Mouse (Mus musculus): Measurements from ENCODE around the gene Rab42.
A peak's percentile ranks its signal among the peaks of the same experiment; 100 is the strongest.
"Not testable (repeated sequence)": the region's sequence is repeated elsewhere in the genome, so short reads cannot be mapped to it uniquely, and the experiment has no call there.

Gene Rab42

DNA sequence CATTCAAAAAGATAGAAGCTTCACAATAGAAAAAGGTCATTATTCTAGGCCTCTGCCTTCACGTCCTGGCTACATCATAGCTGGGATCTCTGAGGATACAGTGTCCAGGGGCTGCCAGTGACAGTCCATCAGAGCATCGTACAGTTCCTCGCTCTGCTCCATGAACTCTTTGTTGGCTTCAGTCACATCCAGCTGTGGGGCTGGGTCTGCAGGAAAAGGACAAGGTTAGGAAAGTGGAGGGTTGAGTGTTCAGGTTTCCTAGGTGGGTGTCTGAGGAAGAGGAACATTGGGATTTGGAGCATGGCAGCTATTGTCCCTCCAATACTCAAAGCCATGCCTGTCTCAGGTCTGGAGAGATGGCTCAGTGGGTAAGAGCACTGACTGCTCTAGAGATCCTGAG is 8.6 kb upstream of the Rab42 start:
- DNase-seq (ENCODE audit: inconsistent ontology term), result no peak

- DNase-seq (ENCODE audit: inconsistent ontology term), result no peak
Measured at GRCm38 (mm10) chr4:132311209-132311608, 8.0 kb upstream of the Rab42 start.

- peak; percentile 17 for DNase-seq (ENCODE audit: inconsistent ontology term)
Measured at GRCm38 (mm10) chr4:132309849-132310472, 6.8 kb upstream of the Rab42 start.

DNA sequence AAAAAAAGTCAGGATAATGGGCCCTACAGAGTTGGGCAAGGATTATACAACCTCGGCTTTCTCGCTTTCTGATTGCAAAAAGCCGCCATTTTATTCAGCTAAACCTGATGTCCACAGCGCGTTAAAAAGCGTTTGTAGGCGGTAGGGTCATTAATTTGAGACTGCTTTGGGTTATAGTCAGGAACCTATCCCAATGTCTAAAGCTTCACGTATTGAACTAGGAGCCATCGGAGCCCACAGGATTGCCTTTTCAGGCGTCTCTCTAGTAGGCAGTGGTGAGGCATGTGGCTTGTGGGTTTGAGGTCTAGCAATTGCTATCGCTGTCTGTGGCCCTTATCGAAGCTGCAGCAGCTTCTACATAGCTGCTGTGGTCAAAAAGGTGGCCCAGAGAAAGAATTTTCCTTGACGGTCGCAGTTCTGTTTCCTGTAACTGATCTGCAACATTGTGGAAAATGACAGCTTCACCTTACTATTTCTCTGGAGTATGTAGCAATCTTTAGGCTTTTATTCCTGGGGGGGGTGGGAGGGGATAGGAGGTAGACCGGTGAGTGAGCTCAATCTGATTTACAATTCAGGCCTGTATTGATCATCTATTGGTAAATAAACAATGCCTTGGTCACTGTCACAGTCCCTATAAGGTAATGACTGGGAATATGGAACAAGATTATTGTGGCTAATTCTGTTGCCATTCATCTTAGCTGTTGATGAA is 6.1 kb upstream of the Rab42 start:
- peak; percentile 22 for DNase-seq (ENCODE audit: inconsistent ontology term)

- DNase-seq (ENCODE audit: inconsistent ontology term), result peak; percentile 88
Measured at GRCm38 (mm10) chr4:132308437-132309139, 5.4 kb upstream of the Rab42 start.

- DNase-seq (ENCODE audit: inconsistent ontology term), result no peak
Measured at GRCm38 (mm10) chr4:132306004-132306403, 2.8 kb upstream of the Rab42 start.

- DNase-seq (ENCODE audit: inconsistent ontology term), result no peak
Measured at GRCm38 (mm10) chr4:132305276-132305675, 2.1 kb upstream of the Rab42 start.

GRCm38 (mm10) chr4:132303484-132303883 is 299 bp upstream of the Rab42 start:
- DNase-seq (ENCODE audit: inconsistent ontology term), result not testable (repeated sequence)

- DNase-seq (ENCODE audit: inconsistent ontology term), result no peak
Measured at GRCm38 (mm10) chr4:132301965-132302938, 933 bp downstream of the Rab42 start.

DNA sequence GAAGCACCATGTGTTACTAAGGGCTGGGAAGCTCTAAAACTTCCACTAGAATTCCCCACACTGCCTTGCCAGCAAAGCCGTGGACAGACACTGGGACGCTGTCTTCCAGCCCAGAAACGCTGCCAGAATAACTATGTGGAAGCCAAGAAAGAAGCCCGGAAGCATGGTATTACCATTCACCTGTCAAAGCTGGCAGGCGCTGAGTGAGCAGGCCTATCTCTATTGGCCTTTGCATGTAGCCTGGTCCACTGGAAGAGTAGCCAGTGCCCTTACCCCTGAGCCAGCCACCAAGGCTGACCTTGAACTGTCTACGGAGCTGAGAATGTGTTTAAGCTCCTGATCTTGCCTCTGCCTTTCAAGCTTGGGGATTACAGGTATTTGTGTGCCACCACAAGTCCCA is 1.7 kb downstream of the Rab42 start:
- DNase-seq (ENCODE audit: inconsistent ontology term), result no peak

DNA sequence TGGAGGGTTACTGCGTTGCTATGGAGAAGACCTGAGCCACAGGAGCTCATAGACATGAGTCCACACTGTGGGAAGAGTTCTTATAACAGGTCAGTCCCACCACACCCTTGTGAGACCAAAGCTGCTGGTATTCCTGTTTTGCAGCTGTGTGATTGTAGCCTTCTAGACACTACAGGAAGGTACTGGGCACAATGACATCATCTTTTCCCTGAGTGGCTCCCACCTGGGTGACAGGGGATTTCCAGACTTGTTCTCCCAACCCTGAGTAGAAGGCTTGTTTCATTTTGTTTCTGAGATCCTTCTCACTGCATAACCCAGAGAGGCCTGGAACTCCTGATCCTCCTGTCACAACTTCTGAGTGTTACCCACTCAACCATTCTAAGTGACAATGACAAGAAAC is 3.3 kb downstream of the Rab42 start:
- DNase-seq (ENCODE audit: inconsistent ontology term), result no peak

DNA sequence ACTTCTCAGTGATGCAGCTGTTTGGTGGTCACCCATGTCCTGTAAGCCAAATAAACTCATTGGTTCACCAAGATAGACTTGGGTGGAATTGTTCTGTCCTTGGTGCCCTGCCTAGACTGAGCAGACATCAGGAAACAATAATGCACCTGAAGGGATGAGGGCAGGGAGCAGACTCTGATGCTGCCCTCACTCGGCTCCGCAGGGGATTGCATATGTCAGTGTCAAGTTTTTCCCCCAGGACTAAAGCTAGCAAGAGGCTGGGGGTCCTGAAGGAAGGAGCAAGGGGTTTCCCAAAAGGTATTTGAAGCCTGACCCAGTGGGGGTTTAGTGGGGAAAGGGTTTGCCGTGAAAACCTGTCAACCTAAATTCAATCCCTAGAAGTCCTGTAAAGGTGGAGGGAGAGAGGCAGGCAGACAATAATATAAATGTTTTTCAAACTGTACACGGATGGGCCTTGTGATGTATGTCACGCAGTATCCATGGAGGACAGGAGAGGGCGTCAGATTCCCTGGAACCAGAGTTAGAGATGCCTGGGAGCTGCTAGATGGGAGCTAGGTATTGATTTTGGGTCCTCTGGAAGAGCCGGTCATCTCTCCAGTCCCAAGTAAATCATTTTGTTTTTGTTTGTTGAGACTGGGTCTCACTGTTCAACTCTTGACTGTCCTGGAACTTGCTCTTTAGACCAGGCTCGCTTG is 7.3 kb downstream of the Rab42 start:
- DNase-seq (ENCODE audit: inconsistent ontology term), result no peak

- no peak for DNase-seq (ENCODE audit: inconsistent ontology term)
Measured at GRCm38 (mm10) chr4:132293682-132294240, 9.4 kb downstream of the Rab42 start.

- peak; percentile 26 for DNase-seq (ENCODE audit: inconsistent ontology term)
Measured at GRCm38 (mm10) chr4:132292988-132293387, 10.2 kb downstream of the Rab42 start.

DNA sequence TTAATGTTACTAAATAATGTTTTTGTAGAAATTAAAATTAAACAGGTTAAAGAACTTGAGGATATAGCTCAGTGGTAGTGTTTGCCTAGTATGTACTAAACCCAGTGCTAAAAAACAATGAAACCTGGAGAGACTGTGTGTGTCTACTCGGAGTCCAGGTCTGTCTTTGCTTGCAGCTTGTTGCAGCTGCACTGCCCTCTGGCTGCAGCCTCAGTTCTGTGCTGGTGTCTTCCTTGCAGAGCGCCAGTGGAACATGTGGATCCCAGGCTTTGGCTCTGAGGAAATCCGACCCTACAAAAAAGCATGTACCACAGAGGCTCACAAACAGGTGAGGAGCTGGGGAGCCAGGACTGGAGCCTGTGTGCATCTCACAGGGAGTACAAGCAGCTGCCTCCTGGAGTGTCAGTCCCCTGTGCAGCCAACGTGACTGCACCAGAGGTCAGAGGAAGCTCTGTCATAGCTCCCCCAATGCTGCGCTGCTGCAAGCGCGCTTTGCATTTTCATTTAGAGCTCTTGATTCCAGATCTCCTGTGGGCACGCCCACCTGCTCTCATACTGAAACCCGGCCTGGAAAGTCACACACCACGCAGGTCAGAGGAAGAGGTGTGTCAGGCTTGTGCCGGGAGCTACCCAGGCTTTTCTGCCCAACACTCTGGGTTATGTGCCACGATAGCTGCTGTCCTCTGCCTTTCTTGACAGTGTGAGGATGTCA is 11.4 kb downstream of the Rab42 start:
- DNase-seq (ENCODE audit: inconsistent ontology term), result no peak

GRCm38 (mm10) chr4:132291056-132291455 is 12.1 kb downstream of the Rab42 start:
- no peak for DNase-seq (ENCODE audit: inconsistent ontology term)

DNA sequence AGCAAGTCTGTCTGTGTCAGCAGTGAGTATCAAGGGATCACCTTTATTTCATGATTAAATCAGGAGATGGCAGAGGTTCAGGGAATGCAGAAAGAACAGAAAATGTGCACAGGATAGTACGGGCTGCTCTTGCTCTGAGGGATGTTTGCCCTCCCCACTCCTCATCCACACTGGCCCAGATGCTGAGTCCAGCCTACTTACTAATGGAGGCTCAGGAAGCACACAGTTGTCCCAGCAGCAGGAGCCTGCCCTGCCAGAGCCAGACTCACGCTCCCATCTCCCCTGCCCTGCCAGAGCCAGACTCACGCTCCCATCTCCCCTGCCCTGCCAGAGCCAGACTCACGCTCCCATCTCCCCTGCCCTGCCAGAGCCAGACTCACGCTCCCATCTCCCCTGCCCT is 14.3 kb downstream of the Rab42 start:
- not testable (repeated sequence) for DNase-seq (ENCODE audit: inconsistent ontology term)

- DNase-seq (ENCODE audit: inconsistent ontology term), result no peak
Measured at GRCm38 (mm10) chr4:132275949-132276348, 27.2 kb downstream of the Rab42 start.

DNA sequence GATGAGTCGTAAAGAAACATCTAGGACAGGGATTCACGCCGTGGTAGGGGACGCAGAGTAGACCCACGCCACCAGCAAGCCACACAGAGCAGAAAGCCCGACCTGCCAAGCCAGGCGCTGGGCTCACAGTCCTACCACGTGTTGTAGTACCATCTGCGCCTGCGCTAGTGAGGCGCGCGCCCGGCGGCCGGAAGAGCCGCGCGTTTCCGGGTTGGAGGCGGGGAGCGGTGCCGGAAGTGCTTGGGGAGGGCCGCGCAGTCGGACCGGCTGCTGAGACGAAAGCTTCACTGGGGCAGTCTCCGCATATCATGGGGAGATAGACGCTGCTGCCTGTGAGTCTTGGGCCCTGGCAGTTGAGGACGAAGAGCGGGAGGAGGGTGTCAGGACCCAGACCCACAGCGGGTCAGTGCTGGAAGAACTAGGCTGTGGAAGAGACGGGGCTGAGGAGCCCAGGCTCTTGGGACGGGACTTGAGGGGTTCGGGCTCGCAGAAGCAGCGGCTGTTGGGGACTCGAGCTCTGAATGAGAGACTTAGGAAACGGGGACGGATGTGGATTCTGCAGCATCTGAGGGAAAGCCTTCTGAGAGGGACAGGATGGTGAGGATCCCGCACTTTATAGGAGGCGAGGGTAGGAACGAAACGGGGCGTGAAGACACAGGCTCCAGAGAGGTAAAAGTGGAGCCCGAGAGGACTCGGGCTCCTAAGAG is 28.9 kb downstream of the Rab42 start, which contains the start of gene Taf12:
TSS of gene Taf12 (plus strand) at position 220 of the 707 bp plus-strand sequence.
- peak; percentile 97 for DNase-seq (ENCODE audit: inconsistent ontology term)

Data from Muller cell, postnatal 12 days (primary cell).